8 mouse cellular contexts compared by ENCODE assay signal in the genomic region with DNA sequence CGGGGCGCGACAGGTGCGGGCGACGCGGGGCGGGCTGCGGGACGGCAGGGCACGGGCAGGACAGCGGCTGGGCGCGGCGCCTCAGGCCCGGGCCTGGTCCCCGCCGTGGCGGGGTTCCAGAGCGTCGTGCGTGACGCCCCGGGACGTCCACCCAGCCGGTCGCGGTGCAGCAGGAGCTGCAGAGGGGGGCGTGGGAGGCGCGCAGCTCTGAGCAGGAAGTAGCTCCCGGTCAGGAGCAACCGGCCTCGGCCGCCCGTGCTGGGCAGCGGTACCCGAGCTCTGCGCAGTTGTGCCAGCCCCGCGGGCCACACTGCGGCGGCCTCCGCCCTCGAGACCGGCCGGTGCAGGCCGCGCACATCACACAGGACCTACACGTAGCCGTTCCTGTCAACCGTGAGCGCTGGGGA. TPM values are rescaled to one million over a fixed set of nuclear protein-coding genes. Genes with fewer than 3 reads are reported as not detected.
DNase-seq lines count a peak whose midpoint lies in the region; ATAC-seq lines count a peak whose summit lies in the region.

No protein-coding gene starts in this region.

- H3K9ac ChIP-seq in forebrain, embryonic 16.5 days (replicated peaks; ENCODE audit: low read depth, low read length), result peak overlapping the region; percentile 80
- H3K9ac ChIP-seq in kidney, embryonic 14.5 days (ENCODE audit: low read depth, low read length), result peak overlapping the region; percentile 58

- WGBS in forebrain, embryonic 16.5 days, result under 1% methylated on average over 49 of the region's 53 CpGs
- WGBS in kidney, embryonic 14.5 days, result under 1% methylated on average over 52 of the region's 53 CpGs

- peak overlapping the region; percentile 9; the same call in 1 of the 2 replicates for H3K27ac ChIP-seq in forebrain, embryonic 16.5 days (ENCODE audit: low read length)
- no peak overlapping the region for H3K27ac ChIP-seq in kidney, embryonic 14.5 days (ENCODE audit: low read depth, low read length)

- no peaks in the 10 kb centered on the region for H3K36me3 ChIP-seq in forebrain, embryonic 16.5 days (ENCODE audit: control insufficient read depth, insufficient read depth)
- no peaks in the 10 kb centered on the region for H3K36me3 ChIP-seq in kidney, embryonic 14.5 days (ENCODE audit: control insufficient read depth, insufficient read depth, low read length)

- H3K27me3 ChIP-seq in forebrain, embryonic 16.5 days (replicated peaks; ENCODE audit: control insufficient read depth, insufficient read depth, low read length), result no peaks in the 10 kb centered on the region
- 0 out of 2 replicates have a peak, but pooled peaks cover 4% of the 10 kb centered on the region for H3K27me3 ChIP-seq in kidney, embryonic 14.5 days (ENCODE audit: control insufficient read depth, insufficient read depth, low read length)

- DNase-seq in ovary, postnatal 14 days (ENCODE audit: low spot score), result peak; percentile 34
- no peak for DNase-seq in ovary, postnatal 36 days (ENCODE audit: low spot score)
- peak; percentile 48 for DNase-seq in adipocyte (ENCODE audit: low spot score)
- DNase-seq in lung, adult 18-20 months, result peak; percentile 69 to 74
- DNase-seq in right cerebral cortex, adult 2 months (ENCODE audit: low spot score in 2 of 2), result peak; percentile 49 to 73
- DNase-seq in cerebellum, adult 11 months, result no peak

- ATAC-seq in forebrain, embryonic 16.5 days, result peak; percentile 77
- ATAC-seq in kidney, embryonic 14.5 days (ENCODE audit: low FRiP score, low TSS enrichment), result peak; percentile 80; the same call in 1 of the 2 replicates

- peaks cover 10% of the 10 kb centered on the region for H3K4me1 ChIP-seq in forebrain, embryonic 16.5 days (replicated peaks; ENCODE audit: control insufficient read depth, insufficient read depth, low read length)
- peaks cover 4% of the 10 kb centered on the region for H3K4me1 ChIP-seq in kidney, embryonic 14.5 days (ENCODE audit: control insufficient read depth, insufficient read depth, low read length)

- peak overlapping the region; percentile 89 for H3K4me2 ChIP-seq in forebrain, embryonic 16.5 days (ENCODE audit: low read length)
- H3K4me2 ChIP-seq in kidney, embryonic 14.5 days (replicated peaks; ENCODE audit: low read depth, low read length), result peak overlapping the region; percentile 81

- H3K4me3 ChIP-seq in forebrain, embryonic 16.5 days (replicated peaks; ENCODE audit: low read length), result peak overlapping the region; percentile 88
- H3K4me3 ChIP-seq in kidney, embryonic 14.5 days (ENCODE audit: low read length), result peak overlapping the region; percentile 56

- H3K9me3 ChIP-seq in forebrain, embryonic 16.5 days (ENCODE audit: control insufficient read depth, low read length), result no peaks in the 10 kb centered on the region
- no peaks in the 10 kb centered on the region for H3K9me3 ChIP-seq in kidney, embryonic 14.5 days (ENCODE audit: control insufficient read depth, low read length)

RNA-seq across cellular contexts. Expression of gene Tdrd7, which starts 7.3 kb away (rescaled TPM):
- polyA plus RNA-seq in forebrain, embryonic 16.5 days (2015; fragmentation: Nextera tagmentation; extraction: Ambion mirVana), result 19.3 and 20.9 TPM in 2 replicates
- polyA plus RNA-seq in kidney, embryonic 14.5 days (2014; fragmentation: Nextera tagmentation; extraction: Ambion mirVana), result 8.8 and 19.0 TPM in 2 replicates

Comparison
In these comparisons a context has a peak if more than half of its experiments do, and no peak if none do; other contexts are left out.
1. DNase-seq: peak in ovary, postnatal 14 days (single experiment), adipocyte (single experiment), lung, adult 18-20 months (2 of 2) and right cerebral cortex, adult 2 months (2 of 2); none in ovary, postnatal 36 days (single experiment) and cerebellum, adult 11 months (single experiment).